Mouse (Mus musculus): ENCODE data around the gene Ddx49.
A peak's percentile ranks its signal among the peaks of the same experiment; 100 is the strongest.

Ddx49 gene

GRCm38 (mm10) chr8:70302358-70302890 is at the start of gene Ddx49, which contains the start of gene Cope:
Gene Ddx49, minus strand, starts transcription at chr8:70302489.
Gene Cope, plus strand, starts transcription at chr8:70302518.
- DNase-seq (ENCODE audit: low read depth): peak; percentile 93

DNA sequence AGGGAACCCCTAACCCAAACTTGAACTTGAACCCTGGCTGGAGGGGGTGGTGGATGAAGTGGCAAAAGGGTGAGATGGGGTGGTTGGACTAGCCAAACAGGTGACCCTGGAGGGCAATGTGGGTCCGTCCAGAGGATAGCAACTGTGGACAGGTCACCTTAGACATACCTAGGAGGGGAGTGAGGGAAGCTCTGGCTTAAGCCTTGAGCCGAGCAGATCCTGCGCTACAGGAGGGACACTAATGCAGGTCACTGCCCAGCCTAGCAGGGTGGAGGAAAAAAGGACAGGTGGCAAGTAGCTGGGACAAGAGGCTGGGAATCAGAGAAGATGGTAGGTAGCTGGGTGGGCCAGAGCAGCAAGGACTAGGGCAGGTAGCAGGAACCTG is 49.7 kb upstream of the Ddx49 start:
- DNase-seq (ENCODE audit: low read depth): no peak

GRCm38 (mm10) chr8:70351035-70351999 is 49.0 kb upstream of the Ddx49 start:
- DNase-seq (ENCODE audit: low read depth): peak; percentile 26

DNA sequence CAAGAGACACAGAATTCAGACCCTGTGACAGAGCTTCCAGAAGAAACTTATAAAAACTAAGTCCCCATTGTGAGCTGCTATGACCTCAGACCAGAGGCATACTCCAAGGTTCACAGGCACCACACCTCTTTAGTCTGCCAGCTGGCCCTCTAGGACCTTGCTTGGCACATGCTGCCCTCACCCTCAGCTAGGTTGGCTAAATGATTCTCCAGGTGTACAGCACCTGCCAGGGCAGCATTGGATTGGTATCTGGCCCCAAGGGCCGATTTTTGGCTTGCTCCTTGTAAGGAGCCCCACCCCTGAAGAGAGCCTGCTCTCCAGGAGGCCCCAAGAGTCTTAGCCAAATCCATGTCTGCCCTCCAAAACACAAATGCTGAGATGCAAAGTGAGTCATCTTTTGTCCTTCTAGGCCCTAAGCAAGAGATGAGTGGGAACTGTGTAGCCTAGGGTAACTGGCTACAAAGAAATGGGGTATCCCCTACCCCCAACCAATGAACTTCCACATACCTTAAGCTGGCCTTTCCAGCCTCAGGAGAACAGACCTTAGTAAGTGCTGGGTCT is 45.7 kb upstream of the Ddx49 start:
- no peak for DNase-seq (ENCODE audit: low read depth)

DNA sequence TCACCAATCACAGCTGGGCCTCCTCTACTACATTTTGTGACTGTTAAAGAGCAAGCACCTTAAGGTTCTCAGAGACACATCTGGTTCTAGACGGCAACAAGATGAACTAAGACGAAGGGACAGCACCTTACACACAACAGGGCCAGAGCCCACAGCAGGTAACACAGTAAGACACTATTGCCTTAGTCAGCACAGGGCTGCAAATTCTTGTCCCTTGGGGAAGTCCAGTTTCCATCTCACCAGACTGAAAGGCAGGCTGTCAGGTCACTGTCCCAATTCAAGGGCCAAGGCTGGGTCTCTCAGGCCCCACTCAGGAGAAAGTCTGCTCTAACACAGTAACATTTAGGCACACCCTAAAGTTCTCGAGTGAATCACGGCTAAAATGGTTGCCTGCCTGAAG is 45.2 kb upstream of the Ddx49 start:
- no peak for DNase-seq (ENCODE audit: low read depth)

DNA sequence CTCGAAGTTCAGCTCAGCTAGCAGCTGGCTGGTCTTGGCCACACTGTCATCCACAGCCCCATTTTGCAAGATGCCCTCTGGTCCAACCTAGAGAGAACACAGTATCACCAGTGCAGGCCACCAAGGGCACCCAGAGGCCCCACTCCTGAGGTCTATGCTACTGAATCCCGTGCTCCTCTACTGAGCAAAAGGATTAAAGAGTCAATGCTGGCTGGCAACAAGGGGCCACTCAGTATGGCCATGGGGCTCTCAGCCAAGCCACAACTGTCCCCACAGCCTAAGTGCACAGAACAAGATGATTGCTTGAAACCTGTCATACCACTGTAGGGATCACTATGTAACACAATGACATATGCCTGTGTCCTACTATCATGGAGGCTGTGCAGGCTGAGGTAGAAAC is 42.0 kb upstream of the Ddx49 start:
- DNase-seq (ENCODE audit: low read depth): no peak

- DNase-seq (ENCODE audit: low read depth): peak; percentile 49
These were observed 41.4 kb upstream of the Ddx49 start for GRCm38 (mm10) chr8:70343696-70344095.

DNA sequence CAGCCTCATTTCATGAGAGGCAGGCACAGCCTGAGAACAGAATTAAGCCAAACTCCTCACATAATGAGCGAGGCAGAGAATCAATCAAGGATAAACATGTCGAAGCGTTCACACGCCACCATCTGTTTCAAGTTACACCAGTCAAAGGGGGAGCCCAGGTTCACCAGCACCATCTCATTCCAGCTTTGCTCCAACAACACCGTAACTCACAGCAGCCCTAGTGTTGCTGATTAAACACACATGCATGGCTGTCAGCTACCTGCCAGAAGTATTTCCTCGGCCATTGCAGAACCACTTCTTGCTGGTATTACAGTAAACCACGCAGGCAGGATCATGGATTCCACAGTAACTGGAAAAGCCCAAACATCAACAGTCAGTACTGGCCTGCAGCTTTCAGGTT is 40.8 kb upstream of the Ddx49 start:
- no peak for DNase-seq (ENCODE audit: low read depth)

DNA sequence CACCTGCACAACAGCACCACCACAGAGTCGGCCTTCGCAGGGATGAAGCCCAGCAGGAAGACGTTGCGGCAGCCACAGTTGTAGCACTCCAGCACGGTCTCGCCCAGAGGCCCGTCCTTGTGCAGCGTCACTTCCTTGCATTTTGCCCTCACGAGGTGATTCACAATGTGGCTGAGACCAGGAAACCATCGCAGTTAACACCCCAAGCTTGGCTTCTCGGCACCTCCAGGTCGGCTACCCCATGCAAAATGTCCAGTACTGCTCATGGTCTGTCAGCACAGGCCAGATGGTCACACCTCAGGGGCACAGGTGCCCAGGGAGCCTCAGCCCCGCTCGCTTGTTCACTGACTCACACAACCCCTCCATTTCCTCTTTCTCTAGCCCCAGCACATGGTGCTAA is 39.7 kb upstream of the Ddx49 start:
- no peak for DNase-seq (ENCODE audit: low read depth)

- no peak for DNase-seq (ENCODE audit: low read depth)
These were observed 38.4 kb upstream of the Ddx49 start for GRCm38 (mm10) chr8:70340659-70341058.

GRCm38 (mm10) chr8:70338931-70339330 is 36.6 kb upstream of the Ddx49 start:
- DNase-seq (ENCODE audit: low read depth): no peak

DNA sequence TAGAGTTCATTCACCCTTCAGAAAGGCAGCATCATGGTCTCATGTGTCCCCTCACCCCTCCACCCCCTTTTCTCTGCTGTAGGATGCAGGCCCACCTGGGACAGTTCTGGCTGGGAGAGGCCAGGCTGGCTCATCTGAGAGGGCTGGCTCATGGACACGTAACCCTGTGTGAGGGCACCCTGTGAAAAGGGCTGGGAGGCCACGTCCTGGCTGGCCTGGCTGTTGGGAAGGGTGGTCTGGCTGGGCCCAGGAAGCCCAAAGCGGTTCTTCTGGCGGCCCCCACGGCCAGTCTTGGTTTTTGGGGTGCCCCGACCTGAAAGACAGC is 30.6 kb upstream of the Ddx49 start:
- DNase-seq (ENCODE audit: low read depth): no peak

GRCm38 (mm10) chr8:70332070-70332877 is 30.0 kb upstream of the Ddx49 start:
- DNase-seq (ENCODE audit: low read depth): no peak

DNA sequence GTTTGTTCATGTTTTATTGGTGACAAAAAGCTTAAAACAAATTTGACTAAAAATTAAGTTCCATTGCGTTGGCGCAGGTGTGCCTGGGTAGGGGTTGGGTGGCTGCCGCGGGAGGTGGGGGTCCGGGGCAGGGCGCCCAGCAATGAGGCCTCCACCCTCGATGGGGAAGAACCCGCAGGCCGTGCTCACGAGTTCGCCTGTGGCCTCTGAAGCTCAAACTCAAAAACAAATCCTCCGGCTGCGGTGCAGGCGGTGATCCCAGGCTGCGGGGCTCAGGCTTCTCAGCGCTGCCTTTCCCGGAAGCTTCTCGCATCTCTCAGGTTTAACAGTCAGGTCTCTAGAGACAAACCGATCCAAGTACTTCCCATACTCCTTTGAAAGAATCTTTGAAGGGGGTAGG is 29.2 kb upstream of the Ddx49 start:
- no peak for DNase-seq (ENCODE audit: low read depth)

DNA sequence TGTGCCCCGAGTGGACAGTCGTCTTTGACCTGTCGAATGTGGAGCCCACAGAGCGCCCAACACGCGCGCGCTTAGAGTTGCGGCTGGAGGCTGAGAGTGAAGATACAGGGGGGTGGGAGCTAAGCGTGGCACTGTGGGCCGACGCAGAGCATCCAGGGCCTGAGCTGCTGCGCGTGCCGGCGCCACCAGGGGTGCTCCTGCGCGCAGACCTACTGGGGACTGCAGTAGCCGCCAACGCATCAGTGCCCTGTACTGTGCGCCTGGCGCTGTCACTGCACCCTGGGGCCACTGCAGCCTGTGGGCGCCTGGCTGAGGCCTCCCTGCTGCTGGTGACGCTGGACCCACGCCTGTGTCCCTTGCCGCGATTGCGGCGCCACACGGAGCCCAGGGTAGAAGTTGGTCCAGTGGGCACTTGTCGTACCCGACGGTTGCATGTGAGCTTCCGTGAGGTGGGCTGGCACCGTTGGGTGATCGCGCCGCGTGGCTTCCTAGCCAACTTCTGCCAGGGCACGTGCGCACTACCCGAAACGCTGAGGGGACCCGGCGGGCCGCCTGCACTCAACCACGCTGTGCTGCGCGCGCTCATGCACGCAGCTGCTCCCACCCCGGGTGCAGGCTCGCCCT is 28.6 kb upstream of the Ddx49 start:
- no peak for DNase-seq (ENCODE audit: low read depth)

GRCm38 (mm10) chr8:70329835-70330740 is 27.8 kb upstream of the Ddx49 start:
- DNase-seq (ENCODE audit: low read depth): no peak

GRCm38 (mm10) chr8:70329124-70329834 is 27.0 kb upstream of the Ddx49 start, which contains the start of gene Gdf1:
Gene Gdf1, plus strand, starts transcription at chr8:70329817.
- DNase-seq (ENCODE audit: low read depth): no peak

DNA sequence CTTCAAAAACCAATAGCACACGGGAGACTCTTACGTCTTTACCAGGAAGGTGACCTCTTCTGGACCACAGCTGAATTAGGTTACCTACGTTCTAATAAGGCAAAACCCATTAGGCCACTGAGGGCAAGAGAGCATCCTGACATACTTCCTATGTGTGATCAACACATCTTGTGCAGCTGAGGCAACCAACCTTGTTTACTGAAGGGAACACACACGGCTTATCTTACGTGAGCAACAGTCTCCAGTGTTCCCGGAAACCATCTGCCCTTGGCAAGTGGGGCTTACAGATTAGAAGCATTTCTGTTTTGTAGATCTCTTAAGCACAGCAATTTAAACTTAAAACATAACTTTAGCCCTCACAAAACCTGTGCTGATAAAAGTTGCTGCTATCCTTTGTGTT is 25.2 kb upstream of the Ddx49 start:
- no peak for DNase-seq (ENCODE audit: low read depth)

- no peak for DNase-seq (ENCODE audit: low read depth)
These were observed 21.4 kb upstream of the Ddx49 start for GRCm38 (mm10) chr8:70323716-70324115.

DNA sequence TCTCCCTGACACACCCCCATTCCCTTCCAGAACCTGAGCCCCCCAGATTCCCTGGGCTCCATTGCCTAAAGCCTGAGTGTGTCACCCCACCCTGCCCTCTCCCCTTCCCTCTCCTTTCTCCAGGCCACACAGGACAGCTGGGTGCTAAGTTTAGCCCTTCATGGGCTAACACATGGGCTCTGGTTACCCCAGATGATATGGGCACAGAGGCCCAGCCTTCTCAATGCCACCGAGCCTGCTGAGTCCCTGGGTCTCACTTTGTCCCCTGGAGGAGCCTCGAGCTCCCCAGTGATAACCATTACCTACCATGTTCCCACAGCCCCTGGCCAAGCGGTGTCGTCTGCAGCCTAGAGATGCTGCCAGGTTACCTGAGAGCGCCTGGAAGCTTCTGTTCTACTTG is 15.6 kb upstream of the Ddx49 start:
- DNase-seq (ENCODE audit: low read depth): no peak

Measured in naive thymus-derived CD4-positive, alpha-beta T cell, adult 2 months (primary cell).